Mouse (Mus musculus) cerebellum, postnatal 4 days (tissue): Measurements from ENCODE around the gene Olfr384.
"Not testable (repeated sequence)": the region's sequence is repeated elsewhere in the genome, so short reads cannot be mapped to it uniquely, and the experiment has no call there.

Source experiments
- DNase-seq, 2 experiments: peaks; one replicate each; pipeline ENCODE4 v3.0.0; 2022; ENCODE audit warnings: low spot score in 2 of 2, mixed read lengths in 1 of 2

The Olfr384 gene

GRCm38 (mm10) chr11:73598294-73598693 lies at the start of gene Olfr384:
TSS of gene Olfr384 (plus strand) at chr11:73598594.
- DNase-seq: no peak

- DNase-seq: no peak
Observed at GRCm38 (mm10) chr11:73579871-73580270, 18.5 kb upstream of the Olfr384 start.

GRCm38 (mm10) chr11:73583188-73583587 lies 15.2 kb upstream of the Olfr384 start:
- not testable (repeated sequence) for DNase-seq

- DNase-seq: no peak
Observed at GRCm38 (mm10) chr11:73592908-73593307, 5.5 kb upstream of the Olfr384 start, which contains the start of gene Olfr385. TSS of gene Olfr385 (minus strand) at chr11:73593008.
